Mouse (Mus musculus): ENCODE data around the gene P4ha2. TPM values are rescaled to one million over a fixed set of nuclear protein-coding genes. Genes with fewer than 3 reads are reported as not detected.

The P4ha2 gene
- polyA plus RNA-seq, 2 experiments, result 1.7 to 1.8 TPM

- Histone ChIP-seq H3K9ac (replicated peaks) (no peak overlapping the region), H3K9me3 (ENCODE audit: control insufficient read depth, low read length) (no peaks in the 10 kb centered on the region), H3K4me2 (ENCODE audit: low read depth) (no peak overlapping the region), H3K36me3 (replicated peaks; ENCODE audit: control insufficient read depth, insufficient read depth, low read depth) (no peaks in the 10 kb centered on the region), H3K27ac (no peak overlapping the region), H3K4me1 (replicated peaks; ENCODE audit: control insufficient read depth in 2 of 2, insufficient read depth in 2 of 2, low read length in 1 of 2) (peaks cover 0 to 4% of the 10 kb centered on the region in 2 experiments; a peak in 2 of 4 replicates), H3K27me3 (ENCODE audit: control insufficient read depth, insufficient read depth, low read length) (no peaks in the 10 kb centered on the region), H3K4me3 (ENCODE audit: insufficient read depth in 1 of 2, low read depth in 2 of 2, low read length in 2 of 2) (no peak overlapping the region)
- ATAC-seq (ENCODE audit: insufficient read depth) (no peak), DNase-seq (ENCODE audit: low read depth in 3 of 3, low spot score in 3 of 3) (no peak)
- TF ChIP-seq EP300 (IDR thresholded peaks at IDR 0.05; ENCODE audit: low read depth) (no peak), CTCF (IDR thresholded peaks at IDR 0.05; ENCODE audit: low read depth) (no peak)
- WGBS (ENCODE audit: insufficient replicate concordance), result 73% methylated on average over 8 of the region's 8 CpGs
These were observed 15.4 kb downstream of the P4ha2 start for GRCm38 (mm10) chr11:54115301-54115700.

GRCm38 (mm10) chr11:54115911-54116310 lies 16.0 kb downstream of the P4ha2 start:
- ATAC-seq (ENCODE audit: insufficient read depth) (no peak), DNase-seq (ENCODE audit: low read depth in 3 of 3, low spot score in 3 of 3) (no peak)
- WGBS (ENCODE audit: insufficient replicate concordance), result 67% methylated on average over 3 of the region's 3 CpGs

GRCm38 (mm10) chr11:54116406-54116805 lies 16.5 kb downstream of the P4ha2 start:
- no peak overlapping the region for H3K4me3 ChIP-seq (ENCODE audit: insufficient read depth in 1 of 2, low read depth in 2 of 2, low read length in 2 of 2)
- no peak overlapping the region for H3K27ac ChIP-seq
- no peaks in the 10 kb centered on the region for H3K27me3 ChIP-seq (ENCODE audit: control insufficient read depth, insufficient read depth, low read length)
- H3K36me3 ChIP-seq (replicated peaks; ENCODE audit: control insufficient read depth, insufficient read depth, low read depth), result no peaks in the 10 kb centered on the region
- H3K4me1 ChIP-seq (replicated peaks; ENCODE audit: control insufficient read depth in 2 of 2, insufficient read depth in 2 of 2, low read length in 1 of 2), result peaks cover 0 to 4% of the 10 kb centered on the region in 2 experiments; a peak in 2 of 4 replicates
- 72% methylated on average over 4 of the region's 4 CpGs for WGBS (ENCODE audit: insufficient replicate concordance)
- ATAC-seq (ENCODE audit: insufficient read depth), result no peak
- H3K9me3 ChIP-seq (ENCODE audit: control insufficient read depth, low read length), result no peaks in the 10 kb centered on the region
- H3K9ac ChIP-seq (replicated peaks), result no peak overlapping the region
- no peak overlapping the region for H3K4me2 ChIP-seq (ENCODE audit: low read depth)
- TF ChIP-seq EP300 (IDR thresholded peaks at IDR 0.05; ENCODE audit: low read depth), result no peak
- TF ChIP-seq CTCF (IDR thresholded peaks at IDR 0.05; ENCODE audit: low read depth), result no peak
- no peak for DNase-seq (ENCODE audit: low read depth in 3 of 3, low spot score in 3 of 3)

More at GRCm38 (mm10) chr11:54115911-54116310, 16.0 kb downstream of the P4ha2 start:
- no peak overlapping the region for H3K9ac ChIP-seq (replicated peaks)
- H3K4me1 ChIP-seq (replicated peaks; ENCODE audit: control insufficient read depth in 2 of 2, insufficient read depth in 2 of 2, low read length in 1 of 2), result peaks cover 0 to 4% of the 10 kb centered on the region in 2 experiments; a peak in 2 of 4 replicates
- H3K27ac ChIP-seq, result no peak overlapping the region
- no peaks in the 10 kb centered on the region for H3K9me3 ChIP-seq (ENCODE audit: control insufficient read depth, low read length)
- TF ChIP-seq EP300 (IDR thresholded peaks at IDR 0.05; ENCODE audit: low read depth) (no peak), CTCF (IDR thresholded peaks at IDR 0.05; ENCODE audit: low read depth) (no peak)
- no peaks in the 10 kb centered on the region for H3K27me3 ChIP-seq (ENCODE audit: control insufficient read depth, insufficient read depth, low read length)
- no peak overlapping the region for H3K4me3 ChIP-seq (ENCODE audit: insufficient read depth in 1 of 2, low read depth in 2 of 2, low read length in 2 of 2)
- H3K4me2 ChIP-seq (ENCODE audit: low read depth), result no peak overlapping the region
- H3K36me3 ChIP-seq (replicated peaks; ENCODE audit: control insufficient read depth, insufficient read depth, low read depth), result no peaks in the 10 kb centered on the region

- H3K4me3 ChIP-seq (ENCODE audit: insufficient read depth in 1 of 2, low read depth in 2 of 2, low read length in 2 of 2), result no peak overlapping the region
- H3K4me1 ChIP-seq (replicated peaks; ENCODE audit: control insufficient read depth in 2 of 2, insufficient read depth in 2 of 2, low read length in 1 of 2), result peaks cover 0 to 4% of the 10 kb centered on the region in 2 experiments; a peak in 2 of 4 replicates
- H3K4me2 ChIP-seq (ENCODE audit: low read depth), result no peak overlapping the region
- H3K9me3 ChIP-seq (ENCODE audit: control insufficient read depth, low read length), result no peaks in the 10 kb centered on the region
- H3K27ac ChIP-seq, result no peak overlapping the region
- H3K9ac ChIP-seq (replicated peaks), result no peak overlapping the region
- TF ChIP-seq CTCF (IDR thresholded peaks at IDR 0.05; ENCODE audit: low read depth), result no peak
- no peak for TF ChIP-seq EP300 (IDR thresholded peaks at IDR 0.05; ENCODE audit: low read depth)
- 71% methylated on average over 10 of the region's 10 CpGs for WGBS (ENCODE audit: insufficient replicate concordance)
- ATAC-seq (ENCODE audit: insufficient read depth) (no peak), DNase-seq (ENCODE audit: low read depth in 3 of 3, low spot score in 3 of 3) (no peak)
- no peaks in the 10 kb centered on the region for H3K27me3 ChIP-seq (ENCODE audit: control insufficient read depth, insufficient read depth, low read length)
- no peaks in the 10 kb centered on the region for H3K36me3 ChIP-seq (replicated peaks; ENCODE audit: control insufficient read depth, insufficient read depth, low read depth)
These were observed 17.2 kb downstream of the P4ha2 start for GRCm38 (mm10) chr11:54117096-54117495.

- no peak overlapping the region for H3K27ac ChIP-seq
- TF ChIP-seq EP300 (IDR thresholded peaks at IDR 0.05; ENCODE audit: low read depth) (no peak), CTCF (IDR thresholded peaks at IDR 0.05; ENCODE audit: low read depth) (no peak)
- no peak overlapping the region for H3K4me2 ChIP-seq (ENCODE audit: low read depth)
- no peaks in the 10 kb centered on the region for H3K9me3 ChIP-seq (ENCODE audit: control insufficient read depth, low read length)
- no peaks in the 10 kb centered on the region for H3K27me3 ChIP-seq (ENCODE audit: control insufficient read depth, insufficient read depth, low read length)
- no peak overlapping the region for H3K9ac ChIP-seq (replicated peaks)
- ATAC-seq (ENCODE audit: insufficient read depth) (no peak), DNase-seq (ENCODE audit: low read depth in 3 of 3, low spot score in 3 of 3) (no peak)
- WGBS (ENCODE audit: insufficient replicate concordance), result 70% methylated on average over 12 of the region's 12 CpGs
- H3K4me3 ChIP-seq (ENCODE audit: insufficient read depth in 1 of 2, low read depth in 2 of 2, low read length in 2 of 2), result no peak overlapping the region
- no peaks in the 10 kb centered on the region for H3K4me1 ChIP-seq (replicated peaks; ENCODE audit: control insufficient read depth in 2 of 2, insufficient read depth in 2 of 2, low read length in 1 of 2)
- H3K36me3 ChIP-seq (replicated peaks; ENCODE audit: control insufficient read depth, insufficient read depth, low read depth), result no peaks in the 10 kb centered on the region
These were observed 19.2 kb downstream of the P4ha2 start for GRCm38 (mm10) chr11:54119126-54119525.
